Mouse (Mus musculus) intestine, postnatal 0 days (tissue): Measurements from ENCODE around the gene 1700037H04Rik. TPM values are rescaled to one million over a fixed set of nuclear protein-coding genes. Genes with fewer than 3 reads are reported as not detected.
A peak's percentile ranks its signal among the peaks of the same experiment; 100 is the strongest.

Experiments used
- ATAC-seq: fragments of 200-750 bp; cut with Nextera tagmentation; 2 replicates; pipeline ENCODE4 v1.8.0; 2017; ENCODE audit warnings: mild to moderate bottlenecking, moderate TSS enrichment, moderate library complexity
- H3K27ac ChIP-seq: fragments of 300-500 bp; sonication (generic); 2 replicates; pipeline ENCODE4 v1.5.1; 2014; ENCODE audit warnings: mild to moderate bottlenecking, low read depth, low read length, moderate library complexity
- H3K27me3 ChIP-seq: fragments of 300-500 bp; sonication (generic); replicated peaks from 2 replicates; pipeline ENCODE4 v1.6.1; 2014; ENCODE audit warnings: low read length, mixed read lengths; ENCODE audit not compliant: control insufficient read depth, insufficient read depth
- H3K36me3 ChIP-seq: fragments of 300-500 bp; sonication (generic); 2 replicates; pipeline ENCODE4 v1.6.1; 2014; ENCODE audit warnings: mild to moderate bottlenecking, moderate library complexity; ENCODE audit not compliant: control insufficient read depth, insufficient read depth
- H3K4me1 ChIP-seq: fragments of 300-500 bp; sonication (generic); replicated peaks from 2 replicates; pipeline ENCODE4 v1.6.1; 2014; ENCODE audit warnings: antibody characterized with exemption, low read length, mixed read lengths; ENCODE audit not compliant: control insufficient read depth, insufficient read depth
- H3K4me2 ChIP-seq: fragments of 300-500 bp; sonication (generic); replicated peaks from 2 replicates; pipeline ENCODE4 v1.6.1; 2014; ENCODE audit warnings: low read depth, mild to moderate bottlenecking, moderate library complexity
- H3K4me3 ChIP-seq: fragments of 300-500 bp; sonication (generic); 2 replicates; pipeline ENCODE4 v1.5.1; 2014; ENCODE audit warnings: low read depth, low read length
- H3K9ac ChIP-seq: fragments of 300-500 bp; sonication (generic); 2 replicates; pipeline ENCODE4 v1.6.1; 2014; ENCODE audit warnings: mild to moderate bottlenecking, low read depth, low read length
- H3K9me3 ChIP-seq: fragments of 300-500 bp; sonication (generic); 2 replicates; pipeline ENCODE4 v1.6.1; 2016; ENCODE audit warnings: mixed run types; ENCODE audit not compliant: control insufficient read depth
- CTCF ChIP-seq: sonication (generic); IDR thresholded peaks from 2 replicates; pipeline ENCODE4 v1.5.1; 2016; ENCODE audit warnings: low read depth, mild to moderate bottlenecking, control low read depth, antibody characterized with exemption, moderate library complexity
- WGBS: fragments of 180-500 bp; shearing (Covaris S2); extraction: QIAGEN DNeasy Blood & Tissue Kit; methylation state at CpG from one replicate; pipeline ENCODE4 v1.1.7; 2014; 5-methylcytosine and 5-hydroxymethylcytosine counted together
- polyA plus RNA-seq: library from polyadenylated mRNA; unstranded; fragments of >200 nt; fragmentation: Nextera tagmentation; extraction: Ambion mirVana; gene quantifications from 2 replicates; pipeline ENCODE4 v1.2.1, GENCODE M21; 2015

Gene 1700037H04Rik
- polyA plus RNA-seq, 1 experiment from 2014 or later: 145 TPM

GRCm38 (mm10) chr2:131146193-131147042 is 13.5 kb downstream of the 1700037H04Rik start:
- Histone ChIP-seq H3K4me2 (no peak overlapping the region), H3K27me3 (no peaks in the 10 kb centered on the region), H3K4me3 (no peak overlapping the region), H3K4me1 (no peaks in the 10 kb centered on the region), H3K36me3 (peaks cover 57% of the 10 kb centered on the region), H3K9ac (no peak overlapping the region), H3K27ac (no peak overlapping the region), H3K9me3 (no peaks in the 10 kb centered on the region)
- ATAC-seq: no peak
- no peak for TF ChIP-seq CTCF
- WGBS: 86% methylated on average over 21 of the region's 21 CpGs

- Histone ChIP-seq H3K9ac (no peak overlapping the region), H3K27me3 (no peaks in the 10 kb centered on the region), H3K4me2 (no peak overlapping the region), H3K9me3 (no peaks in the 10 kb centered on the region), H3K4me3 (no peak overlapping the region), H3K27ac (no peak overlapping the region), H3K4me1 (no peaks in the 10 kb centered on the region), H3K36me3 (peaks cover 49% of the 10 kb centered on the region)
- no peak for TF ChIP-seq CTCF
- no peak for ATAC-seq
- 87% methylated on average over 2 of the region's 2 CpGs for WGBS
These were observed 14.3 kb downstream of the 1700037H04Rik start for GRCm38 (mm10) chr2:131145536-131145935.

- no peak for TF ChIP-seq CTCF
- Histone ChIP-seq H3K27me3 (no peaks in the 10 kb centered on the region), H3K27ac (no peak overlapping the region), H3K4me2 (no peak overlapping the region), H3K9me3 (no peaks in the 10 kb centered on the region), H3K4me3 (no peak overlapping the region), H3K4me1 (no peaks in the 10 kb centered on the region), H3K36me3 (peaks cover 49% of the 10 kb centered on the region), H3K9ac (no peak overlapping the region)
- no peak for ATAC-seq
- 67% methylated on average over 13 of the region's 13 CpGs for WGBS
These were observed 14.8 kb downstream of the 1700037H04Rik start for GRCm38 (mm10) chr2:131145121-131145520.

GRCm38 (mm10) chr2:131143007-131143780 is 16.7 kb downstream of the 1700037H04Rik start:
- no peaks in the 10 kb centered on the region for H3K27me3 ChIP-seq
- no peak for ATAC-seq
- peaks cover 38% of the 10 kb centered on the region for H3K36me3 ChIP-seq
- no peaks in the 10 kb centered on the region for H3K9me3 ChIP-seq
- no peak for TF ChIP-seq CTCF
- 71% methylated on average over 22 of the region's 22 CpGs for WGBS
- no peak overlapping the region for H3K4me3 ChIP-seq
- peak overlapping the region; percentile 52 for H3K4me2 ChIP-seq
- no peak overlapping the region for H3K27ac ChIP-seq
- H3K9ac ChIP-seq: no peak overlapping the region
- no peaks in the 10 kb centered on the region for H3K4me1 ChIP-seq

GRCm38 (mm10) chr2:131142592-131142991 is 17.3 kb downstream of the 1700037H04Rik start:
- H3K9ac ChIP-seq: no peak overlapping the region
- peak; percentile 88 for TF ChIP-seq CTCF
- no peaks in the 10 kb centered on the region for H3K27me3 ChIP-seq
- peak overlapping the region; percentile 52 for H3K4me2 ChIP-seq
- no peaks in the 10 kb centered on the region for H3K9me3 ChIP-seq
- no peaks in the 10 kb centered on the region for H3K4me1 ChIP-seq
- 27% methylated on average over 18 of the region's 18 CpGs for WGBS
- H3K4me3 ChIP-seq: no peak overlapping the region
- no peak overlapping the region for H3K27ac ChIP-seq
- ATAC-seq: peak; percentile 69
- H3K36me3 ChIP-seq: peaks cover 32% of the 10 kb centered on the region

GRCm38 (mm10) chr2:131141336-131141986 is 18.4 kb downstream of the 1700037H04Rik start:
- no peak for ATAC-seq
- WGBS: 87% methylated on average over 8 of the region's 8 CpGs

More at GRCm38 (mm10) chr2:131141336-131141986, 18.4 kb downstream of the 1700037H04Rik start:
- Histone ChIP-seq H3K9me3 (no peaks in the 10 kb centered on the region), H3K4me3 (no peak overlapping the region), H3K9ac (no peak overlapping the region), H3K27me3 (no peaks in the 10 kb centered on the region), H3K27ac (no peak overlapping the region), H3K4me1 (no peaks in the 10 kb centered on the region), H3K4me2 (no peak overlapping the region), H3K36me3 (peaks cover 21% of the 10 kb centered on the region)
- no peak for TF ChIP-seq CTCF
